Mouse (Mus musculus) megakaryocyte, adult 5-6 weeks (primary cell): ENCODE measurements around the gene Spag5. TPM values are rescaled to one million over a fixed set of nuclear protein-coding genes. Genes with fewer than 3 reads are reported as not detected.

Experiments used
- ATAC-seq: 2 replicates; pipeline ENCODE4 v1.8.0; 2016; ENCODE audit warnings: mild to moderate bottlenecking, inconsistent platforms; ENCODE audit not compliant: poor library complexity, severe bottlenecking
- total RNA-seq, 2 experiments: library from RNA; stranded (forward) in 1 of 2; stranded (reverse) in 1 of 2; fragments of 153-499, 151-499 nt in 1 of 2; fragments of 221-1000, 200-1000 nt in 1 of 2; gene quantifications; 2 replicates each; pipeline versions ENCODE4 v1.2.3 to v1.2.4; 2015 to 2017

Spag5 gene
- total RNA-seq, 2 experiments from 2014 or later: 31.6 to 60.7 TPM

- no peak for ATAC-seq
Measured at GRCm38 (mm10) chr11:78322076-78322831, 20.9 kb downstream of the Spag5 start.

- peak; percentile 95 for ATAC-seq
Measured at GRCm38 (mm10) chr11:78322860-78323259, 21.5 kb downstream of the Spag5 start, which contains the start of gene Aldoc. Gene Aldoc (plus strand): TSS chr11:78322968.

- no peak for ATAC-seq
Measured at GRCm38 (mm10) chr11:78324000-78324785, 22.9 kb downstream of the Spag5 start.

GRCm38 (mm10) chr11:78324965-78325364, 23.6 kb downstream of the Spag5 start:
- no peak for ATAC-seq

GRCm38 (mm10) chr11:78327215-78327614, 25.9 kb downstream of the Spag5 start:
- no peak for ATAC-seq

- peak; percentile 100 for ATAC-seq
Measured at GRCm38 (mm10) chr11:78327634-78328511, 26.5 kb downstream of the Spag5 start, which contains the start of gene Pigs. Gene Pigs (plus strand): TSS chr11:78328415.

- no peak for ATAC-seq
Measured at GRCm38 (mm10) chr11:78328512-78329056, 27.3 kb downstream of the Spag5 start.

GRCm38 (mm10) chr11:78332676-78333075, 31.3 kb downstream of the Spag5 start:
- no peak for ATAC-seq

GRCm38 (mm10) chr11:78333992-78334391, 32.7 kb downstream of the Spag5 start:
- no peak for ATAC-seq

- ATAC-seq: no peak
Measured at GRCm38 (mm10) chr11:78337040-78337439, 35.7 kb downstream of the Spag5 start.

- ATAC-seq: no peak
Measured at GRCm38 (mm10) chr11:78341702-78342101, 40.4 kb downstream of the Spag5 start.

- peak; percentile 68 for ATAC-seq
Measured at GRCm38 (mm10) chr11:78343381-78344327, 42.3 kb downstream of the Spag5 start, which contains the start of gene Unc119. Gene Unc119 (plus strand): TSS chr11:78343482.

- no peak for ATAC-seq
Measured at GRCm38 (mm10) chr11:78344328-78344889, 43.1 kb downstream of the Spag5 start.

GRCm38 (mm10) chr11:78344890-78345715, 43.8 kb downstream of the Spag5 start:
- ATAC-seq: no peak

- ATAC-seq: peak; percentile 59
Measured at GRCm38 (mm10) chr11:78345801-78346200, 44.5 kb downstream of the Spag5 start.

- ATAC-seq: no peak
Measured at GRCm38 (mm10) chr11:78346326-78347069, 45.2 kb downstream of the Spag5 start.

GRCm38 (mm10) chr11:78347070-78347754, 45.9 kb downstream of the Spag5 start:
- ATAC-seq: peak; percentile 20; the same call in 1 of the 2 replicates
